ENCODE assay signal across 11 mouse cellular contexts in the genomic region with DNA sequence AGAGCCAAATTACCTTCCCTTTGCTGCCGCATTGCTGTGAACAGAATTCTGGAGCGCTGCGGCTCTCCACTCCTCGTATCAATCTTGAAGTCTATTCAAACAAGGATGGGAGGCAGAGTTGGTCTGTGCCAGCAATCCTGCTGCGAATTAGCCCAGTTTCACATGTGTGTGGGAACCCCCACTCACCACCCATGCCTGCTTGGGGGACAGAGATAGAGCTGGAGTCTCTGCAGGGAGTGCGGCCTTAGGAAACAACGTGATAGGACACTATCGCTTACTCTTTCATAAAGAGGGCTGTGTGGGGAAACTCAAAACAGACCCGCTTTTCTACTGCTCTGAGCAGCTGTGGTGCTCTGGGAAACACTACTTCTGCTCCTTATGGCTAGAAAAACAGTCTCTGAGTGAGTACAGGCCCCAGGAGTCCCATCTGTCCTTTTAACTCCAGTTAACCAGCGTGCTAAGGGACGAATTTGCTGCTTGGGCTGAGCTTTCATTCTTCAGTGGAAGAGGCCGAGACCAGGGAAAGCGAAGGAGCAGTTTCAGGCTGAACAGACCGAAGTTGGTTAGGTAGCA.
A peak's percentile ranks its signal among the peaks of the same experiment; 100 is the strongest.
DNase-seq lines count a peak whose midpoint lies in the region; ATAC-seq and TF ChIP-seq lines count a peak whose summit lies in the region.
"Had no signal": no experiment of that assay in that cellular context is flagged by ENCODE, and none has a peak within 500 bp of the region (broad histone marks: within the 10 kb centered on the region; RNA-seq: fewer than 3 reads in every experiment).

No protein-coding gene starts in this region.

- H3K36me3 ChIP-seq in forebrain, embryonic 14.5 days (ENCODE audit: control insufficient read depth, insufficient read depth, low read length), result no peaks in the 10 kb centered on the region
- no peaks in the 10 kb centered on the region for H3K36me3 ChIP-seq in forebrain, embryonic 11.5 days (ENCODE audit: control insufficient read depth, insufficient read depth, low read length)
- H3K36me3 ChIP-seq in midbrain, postnatal 0 days (ENCODE audit: insufficient read depth, low read length), result no peaks in the 10 kb centered on the region
- H3K36me3 ChIP-seq in midbrain, embryonic 16.5 days (ENCODE audit: control insufficient read depth, insufficient read depth, low read length), result no peaks in the 10 kb centered on the region
- no peaks in the 10 kb centered on the region for H3K36me3 ChIP-seq in embryonic facial prominence, embryonic 14.5 days (ENCODE audit: control insufficient read depth, insufficient read depth, low read length)
- H3K36me3 ChIP-seq in neural tube, embryonic 15.5 days, result no peaks in the 10 kb centered on the region
- H3K36me3 ChIP-seq: stomach, embryonic 15.5 days had no signal

- no peak overlapping the region for H3K4me3 ChIP-seq in forebrain, embryonic 14.5 days (ENCODE audit: low read depth, low read length)
- H3K4me3 ChIP-seq in forebrain, embryonic 11.5 days (ENCODE audit: low read depth, low read length), result no peak overlapping the region
- no peak overlapping the region for H3K4me3 ChIP-seq in midbrain, postnatal 0 days (ENCODE audit: low read depth, low read length)
- no peak overlapping the region for H3K4me3 ChIP-seq in midbrain, embryonic 16.5 days (ENCODE audit: low read depth, low read length)
- no peak overlapping the region for H3K4me3 ChIP-seq in embryonic facial prominence, embryonic 14.5 days (ENCODE audit: low read depth, low read length)
- no peak overlapping the region for H3K4me3 ChIP-seq in neural tube, embryonic 15.5 days (replicated peaks)
- H3K4me3 ChIP-seq: stomach, embryonic 15.5 days had no signal

- no peaks in the 10 kb centered on the region for H3K4me1 ChIP-seq in forebrain, embryonic 14.5 days (ENCODE audit: control insufficient read depth, insufficient read depth, low read length)
- H3K4me1 ChIP-seq in forebrain, embryonic 11.5 days (replicated peaks; ENCODE audit: control insufficient read depth, insufficient read depth, low read length), result no peaks in the 10 kb centered on the region
- H3K4me1 ChIP-seq in midbrain, postnatal 0 days (ENCODE audit: insufficient read depth, low read length), result no peaks in the 10 kb centered on the region
- no peaks in the 10 kb centered on the region for H3K4me1 ChIP-seq in midbrain, embryonic 16.5 days (ENCODE audit: control insufficient read depth, insufficient read depth, low read length)
- H3K4me1 ChIP-seq in embryonic facial prominence, embryonic 14.5 days (ENCODE audit: control insufficient read depth, insufficient read depth, low read length), result peaks cover 8% of the 10 kb centered on the region; the same call in 1 of the 2 replicates
- H3K4me1 ChIP-seq in neural tube, embryonic 15.5 days, result peaks cover 8% of the 10 kb centered on the region; the same call in 1 of the 2 replicates
- H3K4me1 ChIP-seq: stomach, embryonic 15.5 days had no signal

- no peak for TF ChIP-seq CTCF in midbrain, postnatal 0 days (IDR thresholded peaks at IDR 0.05)

- no peak overlapping the region for H3K27ac ChIP-seq in forebrain, embryonic 14.5 days (ENCODE audit: low read depth, low read length)
- no peak overlapping the region for H3K27ac ChIP-seq in forebrain, embryonic 11.5 days (ENCODE audit: low read depth, low read length)
- H3K27ac ChIP-seq in midbrain, postnatal 0 days (ENCODE audit: low read depth, low read length), result no peak overlapping the region
- H3K27ac ChIP-seq in midbrain, embryonic 16.5 days (ENCODE audit: low read length), result no peak overlapping the region
- peak overlapping the region; percentile 46; the same call in 1 of the 2 replicates for H3K27ac ChIP-seq in embryonic facial prominence, embryonic 14.5 days (replicated peaks; ENCODE audit: low read depth, low read length)
- peak overlapping the region; percentile 71; the same call in 1 of the 2 replicates for H3K27ac ChIP-seq in neural tube, embryonic 15.5 days (replicated peaks)
- H3K27ac ChIP-seq: stomach, embryonic 15.5 days had no signal

- ATAC-seq in forebrain, embryonic 14.5 days, result no peak
- ATAC-seq in forebrain, embryonic 11.5 days (replicated peaks; ENCODE audit: low FRiP score), result no peak
- ATAC-seq in midbrain, postnatal 0 days (ENCODE audit: low FRiP score), result no peak
- ATAC-seq in midbrain, embryonic 16.5 days, result no peak
- 0 out of 2 replicates have a peak, but pooled peaks have one; percentile 18 for ATAC-seq in embryonic facial prominence, embryonic 14.5 days (ENCODE audit: low read depth)
- ATAC-seq in neural tube, embryonic 15.5 days (ENCODE audit: low FRiP score), result peak; percentile 47; the same call in 1 of the 2 replicates
- ATAC-seq: Patski had no signal

- no peaks in the 10 kb centered on the region for H3K9me3 ChIP-seq in forebrain, embryonic 14.5 days (replicated peaks; ENCODE audit: control insufficient read depth, low read length)
- no peaks in the 10 kb centered on the region; the same call in 1 of the 2 replicates for H3K9me3 ChIP-seq in forebrain, embryonic 11.5 days (ENCODE audit: control insufficient read depth, low read length)
- H3K9me3 ChIP-seq in midbrain, postnatal 0 days (ENCODE audit: low read length), result no peaks in the 10 kb centered on the region
- no peaks in the 10 kb centered on the region for H3K9me3 ChIP-seq in midbrain, embryonic 16.5 days (replicated peaks; ENCODE audit: control insufficient read depth, low read length, poor library complexity, severe bottlenecking)
- H3K9me3 ChIP-seq in embryonic facial prominence, embryonic 14.5 days (ENCODE audit: control insufficient read depth, low read length), result 0 out of 2 replicates have a peak, but pooled peaks cover 4% of the 10 kb centered on the region
- H3K9me3 ChIP-seq in neural tube, embryonic 15.5 days (replicated peaks), result no peaks in the 10 kb centered on the region
- H3K9me3 ChIP-seq: stomach, embryonic 15.5 days had no signal

- no peak overlapping the region for H3K9ac ChIP-seq in forebrain, embryonic 14.5 days (ENCODE audit: low read length)
- no peak overlapping the region for H3K9ac ChIP-seq in forebrain, embryonic 11.5 days (ENCODE audit: low read length)
- H3K9ac ChIP-seq in midbrain, postnatal 0 days (replicated peaks; ENCODE audit: low read length, poor library complexity, severe bottlenecking), result no peak overlapping the region
- no peak overlapping the region for H3K9ac ChIP-seq in midbrain, embryonic 16.5 days (ENCODE audit: low read depth, low read length)
- H3K9ac ChIP-seq in embryonic facial prominence, embryonic 14.5 days (ENCODE audit: low read depth, low read length), result no peak overlapping the region
- no peak overlapping the region for H3K9ac ChIP-seq in neural tube, embryonic 15.5 days (replicated peaks)
- H3K9ac ChIP-seq: stomach, embryonic 15.5 days had no signal

- H3K4me2 ChIP-seq in forebrain, embryonic 14.5 days (ENCODE audit: low read length), result no peak overlapping the region
- no peak overlapping the region for H3K4me2 ChIP-seq in forebrain, embryonic 11.5 days (ENCODE audit: low read depth, low read length, severe bottlenecking)
- H3K4me2 ChIP-seq in midbrain, postnatal 0 days (ENCODE audit: low read depth, low read length, poor library complexity, severe bottlenecking), result no peak overlapping the region
- H3K4me2 ChIP-seq in midbrain, embryonic 16.5 days (ENCODE audit: low read length), result no peak overlapping the region
- H3K4me2 ChIP-seq in embryonic facial prominence, embryonic 14.5 days (ENCODE audit: low read depth, low read length), result peak overlapping the region; percentile 19; the same call in 1 of the 2 replicates
- peak overlapping the region; percentile 4; the same call in 1 of the 2 replicates for H3K4me2 ChIP-seq in neural tube, embryonic 15.5 days
- H3K4me2 ChIP-seq: stomach, embryonic 15.5 days had no signal

- H3K27me3 ChIP-seq in forebrain, embryonic 14.5 days (replicated peaks; ENCODE audit: control insufficient read depth, insufficient read depth, low read length), result no peaks in the 10 kb centered on the region
- H3K27me3 ChIP-seq in forebrain, embryonic 11.5 days (ENCODE audit: control insufficient read depth, insufficient read depth, low read length), result no peaks in the 10 kb centered on the region
- H3K27me3 ChIP-seq in midbrain, postnatal 0 days (ENCODE audit: insufficient read depth, low read length), result no peaks in the 10 kb centered on the region
- H3K27me3 ChIP-seq in midbrain, embryonic 16.5 days (ENCODE audit: control insufficient read depth, insufficient read depth, low read depth, low read length), result no peaks in the 10 kb centered on the region
- no peaks in the 10 kb centered on the region for H3K27me3 ChIP-seq in embryonic facial prominence, embryonic 14.5 days (replicated peaks; ENCODE audit: control insufficient read depth, insufficient read depth, low read length)
- H3K27me3 ChIP-seq in neural tube, embryonic 15.5 days (replicated peaks), result 0 out of 2 replicates have a peak, but pooled peaks cover 1% of the 10 kb centered on the region
- H3K27me3 ChIP-seq: Patski; stomach, embryonic 15.5 days had no signal

- WGBS in forebrain, embryonic 14.5 days, result 71% methylated on average over 14 of the region's 14 CpGs
- WGBS in forebrain, embryonic 11.5 days, result 67% methylated on average over 14 of the region's 14 CpGs
- WGBS in midbrain, postnatal 0 days, result 66% methylated on average over 14 of the region's 14 CpGs
- 65% methylated on average over 14 of the region's 14 CpGs for WGBS in midbrain, embryonic 16.5 days
- WGBS in embryonic facial prominence, embryonic 14.5 days, result 41% methylated on average over 14 of the region's 14 CpGs
- WGBS in neural tube, embryonic 15.5 days, result 49% methylated on average over 14 of the region's 14 CpGs

- peak; percentile 3 for DNase-seq in forebrain, embryonic 14.5 days (ENCODE audit: low spot score)
- DNase-seq in forebrain, embryonic 11.5 days (ENCODE audit: low spot score), result no peak
- DNase-seq in midbrain, postnatal 0 days (ENCODE audit: low spot score), result peak; percentile 48
- peak; percentile 23 for DNase-seq in embryonic facial prominence, embryonic 14.5 days (ENCODE audit: low spot score)
- DNase-seq in kidney, postnatal 14 days, result no peak
- no peak for DNase-seq in urinary bladder, postnatal 10 days (ENCODE audit: low spot score)
- DNase-seq: heart, postnatal 10 days had no signal

Comparison
In these comparisons a context has a peak if more than half of its experiments do, and no peak if none do; other contexts are left out.
1. DNase-seq: peak in forebrain, embryonic 14.5 days (single experiment), midbrain, postnatal 0 days (single experiment) and embryonic facial prominence, embryonic 14.5 days (single experiment); none in forebrain, embryonic 11.5 days (single experiment), kidney, postnatal 14 days (single experiment) and urinary bladder, postnatal 10 days (single experiment).
2. ATAC-seq: peak in embryonic facial prominence, embryonic 14.5 days (single experiment) and neural tube, embryonic 15.5 days (single experiment); none in forebrain, embryonic 14.5 days (single experiment), forebrain, embryonic 11.5 days (single experiment), midbrain, postnatal 0 days (single experiment) and midbrain, embryonic 16.5 days (single experiment).
3. H3K27ac ChIP-seq: peak in embryonic facial prominence, embryonic 14.5 days (single experiment) and neural tube, embryonic 15.5 days (single experiment); none in forebrain, embryonic 14.5 days (single experiment), forebrain, embryonic 11.5 days (single experiment), midbrain, postnatal 0 days (single experiment) and midbrain, embryonic 16.5 days (single experiment).
4. H3K4me2 ChIP-seq: peak in embryonic facial prominence, embryonic 14.5 days (single experiment) and neural tube, embryonic 15.5 days (single experiment); none in forebrain, embryonic 14.5 days (single experiment), forebrain, embryonic 11.5 days (single experiment), midbrain, postnatal 0 days (single experiment) and midbrain, embryonic 16.5 days (single experiment).